Mouse (Mus musculus): ENCODE measurements around the gene Sp7. TPM values are rescaled to one million over a fixed set of nuclear protein-coding genes. Genes with fewer than 3 reads are reported as not detected.

Sp7 gene
- polyA plus RNA-seq, 1 experiment = not detected

- no peak for TF ChIP-seq GATA1 (IDR thresholded peaks at IDR 0.05; ENCODE audit: low read length)
Observed at GRCm38 (mm10) chr15:102335254-102335653, 31.7 kb downstream of the Sp7 start.

DNA sequence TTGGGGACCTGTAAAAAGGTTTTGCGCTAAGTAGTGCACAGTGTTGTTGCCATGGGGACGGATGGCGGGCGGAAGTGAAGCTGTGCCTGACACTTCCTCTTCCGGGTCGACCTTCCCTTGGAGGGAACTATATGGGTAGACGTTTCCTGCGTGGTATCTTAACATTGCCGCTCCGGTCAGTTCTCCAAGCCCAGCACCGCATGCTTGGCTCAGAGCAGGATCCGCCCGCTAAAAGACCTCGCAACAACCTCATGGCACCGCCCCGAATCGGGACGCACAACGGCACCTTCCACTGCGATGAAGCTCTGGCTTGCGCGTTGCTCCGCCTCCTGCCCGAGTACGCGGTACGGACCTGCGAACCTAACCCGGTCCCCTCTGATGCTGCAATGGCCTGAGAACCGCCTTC lies 35.4 kb downstream of the Sp7 start, which contains the start of gene Myg1:
Gene Myg1, plus strand, starts transcription at position 100 of the 406 bp plus-strand sequence.
- no peak for TF ChIP-seq GATA1 (IDR thresholded peaks at IDR 0.05; ENCODE audit: low read length)

DNA sequence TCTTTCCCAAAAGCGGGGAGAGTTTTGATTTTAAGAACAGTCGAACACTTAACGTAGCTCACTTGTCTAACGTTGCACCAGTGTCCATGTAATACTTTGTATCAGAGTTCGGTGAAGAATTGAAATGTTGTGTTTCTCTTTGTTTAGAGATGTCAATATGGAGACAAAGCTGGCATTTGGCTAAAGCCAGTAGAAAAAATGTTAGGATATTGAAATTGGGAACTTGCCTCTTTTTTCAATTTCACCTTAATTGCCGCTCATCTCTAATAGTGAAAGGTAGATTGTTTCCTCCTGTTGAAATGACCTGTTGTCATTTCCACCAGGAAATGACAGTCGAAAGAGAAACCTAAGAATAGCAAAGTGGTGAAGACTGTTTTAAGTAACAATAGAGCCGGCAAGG lies 40.1 kb downstream of the Sp7 start:
- no peak for TF ChIP-seq GATA1 (IDR thresholded peaks at IDR 0.05; ENCODE audit: low read length)

GRCm38 (mm10) chr15:102326022-102326576 lies 40.9 kb downstream of the Sp7 start, which contains the start of gene Pfdn5:
Pfdn5 (plus strand) TSS chr15:102326116.
- TF ChIP-seq GATA1 (IDR thresholded peaks at IDR 0.05; ENCODE audit: low read length) = no peak

DNA sequence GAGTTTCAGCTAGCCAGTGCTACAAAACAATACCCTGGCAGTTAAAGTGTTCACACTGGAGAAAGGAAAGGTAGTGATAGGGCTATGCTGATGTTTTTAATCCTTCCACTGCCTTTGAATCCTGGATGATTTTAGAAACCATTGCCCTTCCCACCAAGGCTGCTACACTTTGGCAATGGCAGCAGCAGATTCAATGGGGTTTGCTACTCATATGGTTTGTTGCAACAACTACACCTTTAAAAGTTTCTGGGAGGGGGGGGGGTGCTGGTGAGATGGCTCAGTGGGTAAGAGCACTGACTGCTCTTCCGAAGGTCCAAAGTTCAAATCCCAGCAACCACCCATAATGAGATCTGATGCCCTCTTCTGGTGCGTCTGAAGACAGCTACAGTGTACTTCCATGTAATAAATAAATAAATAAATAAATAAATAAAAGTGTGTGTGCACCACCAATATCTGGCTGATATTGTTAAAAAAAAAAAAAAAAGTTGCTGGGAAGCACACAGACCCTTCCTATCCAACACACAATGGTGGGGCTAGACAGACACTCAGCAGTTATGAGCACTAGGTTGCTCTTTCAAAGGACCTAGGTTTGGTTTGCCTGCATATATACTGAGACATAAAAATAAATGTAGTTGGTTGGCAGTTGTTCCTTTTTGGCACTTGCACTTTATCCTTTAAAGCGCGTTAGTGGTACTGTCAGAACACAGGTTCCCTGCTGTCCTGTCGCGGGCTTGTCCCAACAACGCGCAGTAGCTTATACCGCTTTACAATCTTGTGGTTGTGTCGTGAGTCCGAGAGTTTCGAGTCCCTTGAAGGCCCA lies 42.1 kb downstream of the Sp7 start:
- TF ChIP-seq GATA1 (IDR thresholded peaks at IDR 0.05; ENCODE audit: low read length) = no peak

DNA sequence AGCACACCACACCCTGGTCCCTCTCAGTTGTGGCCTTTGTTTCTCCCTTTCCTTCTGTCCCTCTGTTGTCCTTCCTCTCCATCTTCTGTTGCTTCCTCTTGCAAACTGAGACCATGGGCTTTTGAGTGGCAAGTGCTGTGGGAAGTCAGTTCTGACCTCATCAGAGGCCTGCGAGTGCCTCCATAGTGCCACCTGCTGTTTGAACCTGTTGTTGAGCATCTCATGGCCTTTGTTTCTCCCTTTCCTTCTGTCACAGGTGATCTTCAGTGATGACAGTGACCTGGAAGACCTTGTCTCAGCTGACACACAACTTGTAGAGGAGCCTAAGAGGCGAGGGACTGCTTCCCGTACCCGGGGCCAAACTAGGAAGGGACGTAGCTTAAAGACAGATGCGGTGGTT lies 50.7 kb downstream of the Sp7 start:
- TF ChIP-seq GATA1 (IDR thresholded peaks at IDR 0.05; ENCODE audit: low read length) = no peak

GRCm38 (mm10) chr15:102315292-102315691 lies 51.7 kb downstream of the Sp7 start:
- no peak for TF ChIP-seq GATA1 (IDR thresholded peaks at IDR 0.05; ENCODE audit: low read length)

DNA sequence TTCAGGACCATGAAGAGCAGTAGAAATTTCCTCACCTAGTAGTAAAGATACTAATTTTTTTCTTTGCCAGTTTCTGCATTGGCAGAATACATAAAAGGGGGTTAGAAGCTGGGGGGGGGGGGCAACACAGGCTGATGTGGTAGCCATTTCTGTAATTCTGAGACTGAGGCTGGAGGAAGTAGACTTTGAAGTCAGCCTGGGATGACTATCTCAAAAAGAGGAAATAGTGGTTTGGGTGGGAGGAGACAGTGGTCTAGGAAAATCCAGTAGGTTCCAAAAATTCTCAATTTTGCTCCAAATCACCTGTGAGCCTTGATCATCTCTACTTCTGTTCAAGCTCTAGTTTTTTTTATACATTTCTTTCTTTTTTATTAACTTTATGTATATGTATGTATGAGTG lies 55.5 kb downstream of the Sp7 start:
- no peak for TF ChIP-seq GATA1 (IDR thresholded peaks at IDR 0.05; ENCODE audit: low read length)

DNA sequence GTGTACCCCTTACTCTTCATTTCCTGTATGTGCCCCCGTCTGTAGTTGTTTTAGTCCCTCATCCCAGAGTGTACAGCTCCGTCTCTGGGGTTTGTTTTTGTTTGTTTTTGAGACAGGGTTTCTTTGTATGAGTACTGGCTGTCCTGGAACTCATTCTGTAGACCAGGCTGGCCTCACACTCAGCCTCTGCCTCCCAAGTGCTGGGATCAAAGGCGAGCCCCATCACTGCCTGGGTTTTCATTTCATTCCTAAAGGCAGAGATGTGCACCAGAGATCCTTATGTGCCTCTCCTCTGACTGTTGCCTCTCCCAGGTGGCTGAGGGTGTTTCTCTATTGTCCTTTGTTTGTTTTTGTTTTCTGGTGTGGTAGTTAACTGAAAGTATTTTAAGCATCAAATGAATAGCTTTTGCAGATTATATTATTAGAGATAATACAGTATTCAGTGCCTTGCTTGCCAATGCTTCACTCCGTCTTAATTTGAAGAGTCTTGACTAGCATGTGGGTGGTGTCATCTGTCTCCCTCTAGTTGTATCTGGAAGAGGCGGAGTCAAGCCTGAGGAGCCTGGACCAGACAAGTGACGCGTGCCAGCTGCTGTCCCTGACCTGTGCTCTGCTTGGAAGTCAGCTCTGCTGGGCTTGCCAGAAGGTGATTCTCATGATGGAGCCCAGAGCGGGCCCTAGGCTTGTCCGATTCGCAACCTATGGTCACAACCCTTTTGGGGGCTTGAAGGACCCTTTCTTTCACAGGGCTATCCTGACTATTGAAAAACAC lies 56.7 kb downstream of the Sp7 start:
- no peak for TF ChIP-seq GATA1 (IDR thresholded peaks at IDR 0.05; ENCODE audit: low read length)

- no peak for TF ChIP-seq GATA1 (IDR thresholded peaks at IDR 0.05; ENCODE audit: low read length)
Observed at GRCm38 (mm10) chr15:102308717-102309116, 58.3 kb downstream of the Sp7 start.

Other genes with a start within 250 kb of the Sp7 start
- gene Spryd3, start 230.9 kb downstream of the Sp7 start, polyA plus RNA-seq (2012) = 17.4 and 17.7 TPM in 2 replicates
- 0.16 and 0.45 TPM in 2 replicates for gene Igfbp6, start 222.8 kb downstream of the Sp7 start, polyA plus RNA-seq (2012)
- 5.5 and 5.9 TPM in 2 replicates for gene Soat2, start 216.7 kb downstream of the Sp7 start, polyA plus RNA-seq (2012)
- 14.6 and 16.0 TPM in 2 replicates for gene Zfp740, start 163.9 kb downstream of the Sp7 start, polyA plus RNA-seq (2012)
- gene Csad, start 162.5 kb downstream of the Sp7 start, polyA plus RNA-seq (2012) = 8.9 and 9.5 TPM in 2 replicates
- gene Itgb7, start 135.2 kb downstream of the Sp7 start, polyA plus RNA-seq (2012) = 29.3 and 36.6 TPM in 2 replicates
- gene Rarg, start 109.7 kb downstream of the Sp7 start, polyA plus RNA-seq (2012) = 2.6 and 2.9 TPM in 2 replicates
- gene Gm9918, start 96.6 kb downstream of the Sp7 start, polyA plus RNA-seq (2012) = not detected in 2 replicates
- 74.7 and 76.7 TPM in 2 replicates for gene Mfsd5, start 87.7 kb downstream of the Sp7 start, polyA plus RNA-seq (2012)
- 38.5 and 42.8 TPM in 2 replicates for gene Espl1, start 70.9 kb downstream of the Sp7 start, polyA plus RNA-seq (2012)
- gene Pfdn5, start 41.1 kb downstream of the Sp7 start, polyA plus RNA-seq (2012) = 9.9 and 26.7 TPM in 2 replicates
- 74.6 and 92.3 TPM in 2 replicates for gene Myg1, start 35.5 kb downstream of the Sp7 start, polyA plus RNA-seq (2012)
- 194 and 207 TPM in 2 replicates for gene Aaas, start 16.4 kb downstream of the Sp7 start, polyA plus RNA-seq (2012)
- 15.3 and 42.1 TPM in 2 replicates for gene Sp1, start 39.0 kb upstream of the Sp7 start, polyA plus RNA-seq (2012)
- not detected in 2 replicates for gene Amhr2, start 78.2 kb upstream of the Sp7 start, polyA plus RNA-seq (2012)
- 56.7 and 227 TPM in 2 replicates for gene Prr13, start 91.8 kb upstream of the Sp7 start, polyA plus RNA-seq (2012)
- 289 and 813 TPM in 2 replicates for gene Pcbp2, start 103.4 kb upstream of the Sp7 start, polyA plus RNA-seq (2012)
- gene Gm10337, start 136.5 kb upstream of the Sp7 start, polyA plus RNA-seq (2012) = not detected in 2 replicates
- gene Map3k12, start 149.9 kb upstream of the Sp7 start, polyA plus RNA-seq (2012) = 1.2 and 1.3 TPM in 2 replicates
- gene Tarbp2, start 151.0 kb upstream of the Sp7 start, polyA plus RNA-seq (2012) = 75.2 and 86.3 TPM in 2 replicates
- gene Npff, start 157.8 kb upstream of the Sp7 start, polyA plus RNA-seq (2012) = 1.4 and 1.7 TPM in 2 replicates

Data from G1E-ER4 (cell line).